Mouse (Mus musculus) kidney, postnatal 4 days (tissue): ENCODE data around the gene Gnao1.

ENCODE experiments used
- DNase-seq, 2 experiments: peaks; one replicate each; pipeline ENCODE4 v3.0.0; 2021; ENCODE audit warnings: mixed read lengths in 2 of 2

Gnao1 gene

DNA sequence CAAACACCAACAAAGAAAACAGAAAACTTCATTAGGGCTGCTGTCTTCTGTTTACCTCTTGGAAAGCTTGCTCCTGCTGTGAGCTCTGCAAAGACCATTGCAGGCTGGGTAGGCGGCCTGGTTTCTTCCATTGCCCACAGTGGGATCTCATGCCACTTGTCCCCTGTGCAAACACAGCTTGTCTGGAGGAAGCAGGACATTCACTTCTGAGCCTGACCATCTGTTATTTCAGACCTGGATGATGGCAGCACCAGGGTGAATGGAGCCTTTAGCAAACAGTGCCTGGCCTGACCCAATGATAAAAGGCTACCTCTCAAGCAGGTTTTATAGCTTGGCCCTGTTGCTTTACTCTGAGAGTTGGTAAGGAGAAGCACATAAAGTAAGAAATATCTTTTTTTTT is 35.4 kb downstream of the Gnao1 start:
- DNase-seq, result no peak

- no peak for DNase-seq
Observed at GRCm38 (mm10) chr8:93852087-93852645, 42.4 kb downstream of the Gnao1 start.

GRCm38 (mm10) chr8:93852851-93853461 is 43.2 kb downstream of the Gnao1 start:
- DNase-seq, result no peak

DNA sequence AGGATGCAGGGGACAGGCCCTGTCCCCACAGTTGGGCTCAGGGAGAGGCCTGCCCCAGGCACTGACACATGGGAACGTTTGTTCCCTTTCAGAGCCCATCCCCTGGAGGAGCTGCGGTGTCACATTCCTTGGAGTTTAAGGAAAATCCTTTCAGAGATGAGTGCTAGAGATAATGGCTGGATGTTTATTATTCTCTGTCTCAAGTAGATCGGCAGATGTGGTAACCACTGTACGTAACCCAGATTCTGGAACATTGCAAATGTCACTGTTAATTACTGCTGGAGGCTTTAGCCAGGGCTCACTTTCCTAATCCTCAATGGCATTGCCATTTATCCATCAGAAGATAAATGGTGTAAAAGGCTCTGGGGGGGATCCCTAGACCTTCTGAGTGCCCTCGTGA is 44.9 kb downstream of the Gnao1 start:
- no peak for DNase-seq

DNA sequence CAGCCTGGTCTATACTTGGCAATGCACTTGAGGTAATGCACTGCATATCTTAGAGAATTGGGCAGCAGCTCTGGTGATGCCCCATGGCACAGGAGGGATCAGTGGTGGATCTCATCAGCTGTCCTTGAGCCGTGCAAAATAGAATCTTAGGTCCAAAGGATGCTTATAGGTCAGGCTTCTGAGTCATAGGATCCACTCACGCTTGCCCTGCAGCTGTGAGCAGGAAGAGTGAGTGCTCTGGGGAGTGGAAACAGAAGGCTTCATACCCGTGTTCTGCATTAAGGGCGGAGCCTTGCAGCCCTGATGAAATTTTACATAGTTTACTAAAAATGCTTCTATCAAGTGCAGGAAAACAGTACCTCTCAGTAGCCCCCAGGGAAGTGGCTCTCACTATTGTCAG is 45.5 kb downstream of the Gnao1 start:
- DNase-seq, result no peak

GRCm38 (mm10) chr8:93857144-93857543 is 47.4 kb downstream of the Gnao1 start:
- no peak for DNase-seq

- no peak for DNase-seq
Observed at GRCm38 (mm10) chr8:93858286-93858685, 48.5 kb downstream of the Gnao1 start.

GRCm38 (mm10) chr8:93860020-93860419 is 50.3 kb downstream of the Gnao1 start:
- DNase-seq, result no peak

GRCm38 (mm10) chr8:93864064-93864463 is 54.3 kb downstream of the Gnao1 start:
- DNase-seq, result no peak

DNA sequence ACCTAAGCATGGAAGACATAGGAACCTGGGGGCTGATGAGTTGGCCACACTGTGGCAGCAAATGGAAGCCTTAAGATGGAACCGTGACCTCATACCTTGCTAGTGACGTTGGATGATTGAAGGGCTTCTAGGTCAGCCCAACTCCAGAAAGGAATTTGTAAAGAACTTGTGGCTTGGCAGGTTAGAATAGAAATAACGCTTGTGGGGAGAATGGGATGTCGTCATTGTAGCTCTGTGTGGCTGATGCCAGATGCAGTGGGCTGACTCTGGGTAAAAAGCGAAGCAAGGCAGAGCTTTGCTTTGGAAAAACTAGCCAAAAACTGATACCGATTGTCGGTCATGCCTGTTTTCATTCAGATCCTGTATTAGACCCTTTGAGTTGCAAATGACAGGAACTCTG is 56.5 kb downstream of the Gnao1 start:
- DNase-seq, result no peak

DNA sequence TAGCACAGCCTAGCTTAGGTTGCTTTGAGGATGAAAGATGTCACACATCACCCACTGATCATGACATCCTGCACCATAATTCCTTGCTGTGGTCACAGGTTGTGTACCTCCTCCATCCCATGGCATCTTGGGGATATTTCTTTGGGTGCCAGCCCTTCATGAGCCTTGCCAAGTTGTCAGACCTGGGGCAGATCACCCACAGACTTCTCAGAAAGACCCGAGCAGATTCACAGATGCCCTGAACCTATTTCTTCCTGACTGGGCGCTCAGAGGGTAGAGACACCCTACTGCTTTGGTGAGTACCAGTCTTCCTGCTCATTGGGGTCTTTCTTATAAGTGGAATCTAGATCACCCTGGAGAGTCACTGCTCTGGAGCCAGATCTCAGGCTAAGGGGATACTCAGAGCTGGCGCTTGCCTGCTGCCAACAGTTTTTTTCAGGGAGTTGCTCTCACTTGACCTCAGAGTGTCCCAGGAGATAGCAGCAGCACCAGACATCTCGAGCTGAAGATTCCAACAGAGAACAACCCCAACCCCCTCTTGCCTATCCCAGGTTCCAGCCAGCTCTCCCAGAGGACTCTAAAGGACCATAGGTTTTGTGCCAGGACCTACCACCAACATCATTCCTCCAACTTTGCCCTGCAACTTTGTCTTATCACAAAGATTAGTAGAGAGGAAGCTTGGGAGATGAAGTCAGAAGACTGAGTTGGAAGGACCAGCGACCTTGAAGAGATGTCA is 58.9 kb downstream of the Gnao1 start:
- no peak for DNase-seq

DNA sequence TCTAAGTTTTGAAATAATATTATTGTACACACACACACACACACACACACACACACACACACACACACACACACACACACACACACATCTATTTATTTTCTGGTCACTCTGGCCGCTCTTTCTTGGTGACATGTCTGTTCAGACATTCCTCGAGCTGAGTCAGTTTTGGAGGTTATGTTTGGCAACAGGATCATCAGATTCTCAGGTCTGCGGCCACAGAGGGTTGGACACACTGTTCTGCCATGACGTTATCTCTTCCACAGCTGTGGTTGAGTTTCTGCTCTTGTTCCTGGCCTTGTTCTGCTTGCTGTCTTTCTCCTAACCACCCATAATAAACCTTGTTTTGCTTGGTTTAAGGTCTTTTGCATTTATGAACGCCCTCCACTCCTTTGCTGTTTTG is 61.5 kb downstream of the Gnao1 start:
- DNase-seq, result no peak

DNA sequence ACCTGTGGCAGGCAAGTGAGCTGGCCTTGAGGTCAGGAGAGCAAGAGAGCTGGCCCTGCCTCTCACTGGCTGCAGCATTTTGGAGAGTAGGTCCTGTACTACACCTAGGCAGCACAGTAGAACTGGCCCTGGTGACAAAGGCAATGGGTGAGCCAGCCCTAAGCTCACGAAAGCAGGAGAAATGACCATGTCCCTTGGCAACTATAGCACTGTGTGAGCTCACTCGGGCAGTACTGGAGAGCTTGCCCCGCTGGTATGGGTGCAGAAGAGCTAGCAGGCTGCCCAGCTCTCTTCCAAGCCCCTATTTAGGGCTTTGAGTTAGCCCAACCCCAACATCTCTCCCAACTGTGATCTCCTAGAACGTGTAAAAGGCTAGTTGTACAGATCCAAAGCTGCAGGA is 68.6 kb downstream of the Gnao1 start:
- no peak for DNase-seq

DNA sequence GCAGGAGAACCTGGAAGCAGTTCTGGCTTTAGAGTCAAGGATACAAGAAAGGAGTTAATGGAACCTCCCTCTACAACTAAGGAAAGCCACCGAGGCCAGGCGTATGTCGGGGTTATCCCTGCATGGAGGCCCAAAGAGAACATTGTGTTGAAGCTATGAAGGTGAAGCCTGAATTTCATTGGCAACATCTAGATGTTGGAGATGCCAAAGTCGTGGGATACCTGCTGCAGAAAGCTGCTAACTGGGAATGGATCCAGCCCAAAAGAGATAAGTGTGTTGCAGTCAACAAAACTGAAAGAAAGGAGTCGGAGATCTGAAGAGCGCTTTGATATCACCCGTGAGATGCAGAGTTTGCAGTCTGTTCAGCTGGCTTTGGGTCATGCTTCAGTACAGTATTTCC is 70.2 kb downstream of the Gnao1 start:
- DNase-seq, result no peak

GRCm38 (mm10) chr8:93881381-93881780 is 71.6 kb downstream of the Gnao1 start:
- no peak for DNase-seq

- no peak for DNase-seq
Observed at GRCm38 (mm10) chr8:93883241-93883640, 73.5 kb downstream of the Gnao1 start.

DNA sequence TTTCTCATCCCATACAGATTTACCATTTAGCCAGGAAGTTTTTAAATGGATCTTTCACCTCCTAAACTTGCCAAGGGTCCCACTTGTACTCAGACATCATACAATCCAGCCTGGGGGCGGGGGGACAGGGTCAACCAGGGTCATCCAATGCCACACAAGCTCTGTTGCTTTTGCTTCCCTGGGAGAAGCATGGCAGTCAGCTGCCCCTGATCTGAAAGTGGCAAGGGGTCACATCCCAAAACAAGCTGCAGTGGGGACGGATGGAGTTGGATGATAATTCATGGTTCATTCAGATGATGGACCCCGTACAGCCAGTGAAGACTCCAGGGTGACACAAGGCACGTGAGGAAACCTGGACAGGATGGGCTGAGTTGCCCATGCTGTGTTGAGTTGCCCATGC is 74.0 kb downstream of the Gnao1 start:
- DNase-seq, result no peak

DNA sequence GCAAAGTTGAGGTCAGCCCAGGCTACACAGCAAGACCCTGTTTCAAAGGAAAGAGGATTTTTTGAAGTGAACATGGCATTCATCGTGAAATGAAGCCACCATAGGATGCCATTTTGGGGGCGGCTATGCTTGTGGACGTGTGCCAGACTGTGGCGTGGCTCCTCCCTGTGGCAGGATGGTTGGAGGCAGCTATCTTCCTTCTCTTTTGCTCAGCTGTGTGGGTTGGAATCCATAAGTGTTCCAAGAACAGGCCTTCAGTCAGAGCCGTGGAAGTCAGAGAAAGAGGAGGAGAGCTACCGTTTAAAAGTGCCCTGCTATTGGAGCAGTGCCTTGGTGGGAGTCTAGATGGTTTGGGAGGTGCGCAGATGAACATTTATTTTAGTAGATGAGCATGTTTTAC is 74.5 kb downstream of the Gnao1 start:
- DNase-seq, result no peak

DNA sequence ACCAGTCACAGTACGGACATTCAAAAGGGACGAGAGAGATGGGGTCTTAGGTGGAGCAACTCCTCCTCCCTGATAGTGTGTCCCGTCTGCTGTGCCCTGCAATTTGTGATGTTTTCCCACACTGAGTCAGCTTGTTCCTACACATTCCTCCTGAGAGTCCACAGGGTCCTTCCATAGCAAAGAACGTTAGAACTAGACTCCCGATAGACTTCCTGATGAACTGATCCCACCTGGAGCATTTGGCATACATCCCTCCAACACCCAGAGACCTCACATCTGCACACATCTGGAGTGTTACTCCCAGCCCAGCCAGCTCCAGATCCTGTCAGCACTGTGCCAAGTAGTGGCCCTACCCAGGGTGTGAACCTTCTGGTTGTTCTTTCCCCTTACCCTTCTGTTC is 76.4 kb downstream of the Gnao1 start:
- no peak for DNase-seq

DNA sequence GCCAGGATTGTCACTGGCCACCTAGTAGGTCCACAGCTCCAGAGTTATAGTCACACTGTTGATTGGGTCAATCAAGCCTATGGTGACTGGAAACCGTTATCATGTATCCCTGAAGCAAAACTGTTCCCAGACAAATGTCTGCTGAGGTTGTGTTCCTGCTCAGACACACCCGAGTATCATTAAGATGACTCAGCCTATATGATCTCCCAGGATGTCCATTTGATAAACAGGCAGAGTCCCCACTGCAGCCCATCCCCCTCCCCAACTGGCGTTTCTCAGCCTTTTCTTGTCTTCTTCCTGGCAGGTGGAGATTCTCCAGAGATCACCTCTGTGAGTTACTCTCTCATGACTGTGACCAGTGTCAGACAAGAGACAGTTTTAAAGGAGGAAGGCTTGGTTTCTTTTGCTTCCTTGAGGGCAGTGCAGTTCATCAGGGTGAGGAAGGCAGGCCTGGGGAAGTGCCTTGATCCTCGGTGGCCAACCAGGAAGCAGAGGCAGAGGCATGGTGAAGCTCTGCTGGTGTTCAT is 78.4 kb downstream of the Gnao1 start:
- DNase-seq, result no peak

DNA sequence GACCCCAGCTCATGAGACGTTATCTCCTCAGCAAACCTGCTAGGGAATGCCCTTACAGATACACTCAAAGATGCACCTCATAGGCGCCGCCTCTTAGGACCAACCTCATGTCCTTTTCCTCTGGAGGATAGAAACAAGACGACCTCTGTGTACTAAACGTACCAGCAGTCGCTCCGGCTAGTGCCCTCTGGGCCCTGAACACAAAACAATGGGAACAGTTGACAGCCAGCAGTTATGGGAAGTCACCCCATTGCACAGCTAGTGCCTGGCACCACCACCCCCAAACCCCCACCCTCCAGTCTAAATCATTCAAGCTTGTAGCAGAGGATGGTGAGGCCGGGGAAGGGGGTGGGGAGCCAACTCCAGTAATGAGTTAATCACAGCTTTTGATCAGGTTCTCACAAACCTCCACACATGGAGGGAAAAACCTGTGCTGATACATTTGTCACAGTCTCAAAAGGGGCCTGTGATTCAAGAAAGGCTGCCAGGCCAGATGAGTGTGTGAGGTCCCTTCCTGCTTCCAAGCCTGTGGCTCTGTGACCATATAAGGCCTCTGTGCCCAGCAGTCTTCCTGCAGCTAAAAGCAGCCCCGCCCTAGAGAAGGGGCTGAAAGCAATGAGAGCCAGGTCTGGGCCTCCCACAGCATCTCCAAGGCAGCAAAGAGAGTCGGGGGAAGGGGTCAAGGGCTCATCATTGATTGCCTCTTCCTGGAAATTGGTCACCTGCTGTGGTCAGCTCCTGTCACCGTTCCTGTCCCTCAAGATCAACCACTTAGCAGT is 79.1 kb downstream of the Gnao1 start:
- no peak for DNase-seq

DNA sequence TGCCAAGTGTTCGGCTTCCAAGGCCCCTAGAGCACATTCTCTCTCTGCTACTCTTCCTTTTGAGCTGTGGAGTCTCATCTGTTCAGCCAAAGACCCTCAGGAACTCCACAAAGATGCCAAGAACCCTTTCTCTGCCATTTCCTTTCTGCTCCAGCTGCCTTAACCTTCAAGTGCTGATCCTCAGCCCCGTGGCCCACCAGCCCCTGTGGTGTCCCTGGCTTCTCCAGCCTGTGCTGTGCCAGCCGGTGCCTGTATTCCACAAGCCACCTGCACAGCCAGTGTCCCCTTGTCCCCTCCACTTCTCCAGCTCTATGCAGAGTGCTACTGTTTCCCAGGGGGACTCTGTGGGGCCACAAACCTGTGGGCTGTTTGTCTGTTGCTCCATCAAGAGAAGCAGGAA is 83.8 kb downstream of the Gnao1 start:
- DNase-seq, result no peak

GRCm38 (mm10) chr8:93896841-93897551 is 87.2 kb downstream of the Gnao1 start:
- DNase-seq, result peak; percentile 14 to 33
